Mouse (Mus musculus) neural tube, embryonic 11.5 days (tissue): ENCODE measurements around the gene Epgn. TPM values are rescaled to one million over a fixed set of nuclear protein-coding genes. Genes with fewer than 3 reads are reported as not detected.

Source experiments
- ATAC-seq: fragments of 200-750 bp; cut with Nextera tagmentation; 2 replicates; pipeline ENCODE4 v1.8.0; 2017; ENCODE audit warnings: moderate number of reproducible peaks, mild to moderate bottlenecking, moderate TSS enrichment, moderate library complexity; ENCODE audit not compliant: insufficient read depth, low FRiP score, low TSS enrichment
- DNase-seq: peaks from one replicate; pipeline ENCODE4 v3.0.0-alpha.2; 2015; ENCODE audit warnings: low spot score
- H3K27ac ChIP-seq: fragments of 300-500 bp; sonication (generic); 2 replicates; pipeline ENCODE4 v1.5.1; 2014; ENCODE audit warnings: low read depth, mild to moderate bottlenecking, low read length
- H3K27me3 ChIP-seq: fragments of 300-500 bp; sonication (generic); 2 replicates; pipeline ENCODE4 v1.6.1; 2014; ENCODE audit warnings: mild to moderate bottlenecking, low read length, mixed read lengths; ENCODE audit not compliant: control insufficient read depth, insufficient read depth
- H3K36me3 ChIP-seq: fragments of 300-500 bp; sonication (generic); 2 replicates; pipeline ENCODE4 v1.6.1; 2014; ENCODE audit warnings: mild to moderate bottlenecking, low read length, moderate library complexity, mixed read lengths; ENCODE audit not compliant: control insufficient read depth, insufficient read depth
- H3K4me1 ChIP-seq: fragments of 300-500 bp; sonication (generic); 2 replicates; pipeline ENCODE4 v1.6.1; 2014; ENCODE audit warnings: low read length, mixed read lengths; ENCODE audit not compliant: control insufficient read depth, insufficient read depth
- H3K4me2 ChIP-seq: fragments of 300-500 bp; sonication (generic); 2 replicates; pipeline ENCODE4 v1.6.1; 2014; ENCODE audit warnings: low read depth, mild to moderate bottlenecking, moderate library complexity
- H3K4me3 ChIP-seq: fragments of 300-500 bp; sonication (generic); 2 replicates; pipeline ENCODE4 v1.5.1; 2014; ENCODE audit warnings: low read depth, low read length
- H3K9ac ChIP-seq: fragments of 300-500 bp; sonication (generic); 2 replicates; pipeline ENCODE4 v1.6.1; 2014; ENCODE audit warnings: mild to moderate bottlenecking, low read length
- H3K9me3 ChIP-seq: fragments of 300-500 bp; sonication (generic); 2 replicates; pipeline ENCODE4 v1.6.1; 2016; ENCODE audit warnings: low read length; ENCODE audit not compliant: control insufficient read depth
- WGBS: fragments of 180-500 bp; shearing (Covaris S2); extraction: QIAGEN DNeasy Blood & Tissue Kit; methylation state at CpG from one replicate; pipeline ENCODE4 v1.1.7; 2014; 5-methylcytosine and 5-hydroxymethylcytosine counted together
- polyA plus RNA-seq: library from polyadenylated mRNA; unstranded; fragments of >200 nt; fragmentation: Nextera tagmentation; extraction: Ambion mirVana; gene quantifications from 2 replicates; pipeline ENCODE4 v1.2.1, GENCODE M21; 2014

The Epgn gene
- polyA plus RNA-seq, 1 experiment from 2014 or later, result 0.25 TPM

DNA sequence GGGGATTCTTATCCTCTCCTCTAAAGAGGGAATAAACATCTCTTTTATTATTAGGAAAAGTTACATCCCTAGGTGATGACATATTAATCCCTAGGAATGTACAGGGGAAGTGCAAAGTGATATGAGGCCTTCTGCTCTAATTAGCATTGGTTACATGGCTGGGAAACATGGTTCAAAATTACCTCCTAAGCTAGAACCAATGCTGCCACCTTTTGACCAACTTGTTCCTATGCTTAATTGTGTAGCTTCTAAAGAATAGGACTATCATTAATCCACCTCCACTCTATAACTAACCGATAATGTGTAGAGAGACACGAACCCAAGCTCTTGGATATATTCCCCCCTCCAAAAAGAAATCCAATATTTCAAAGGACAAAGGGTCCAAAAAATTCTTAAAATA lies 3.4 kb downstream of the Epgn start:
- H3K27me3 ChIP-seq, result no peaks in the 10 kb centered on the region
- no peaks in the 10 kb centered on the region for H3K36me3 ChIP-seq
- H3K9ac ChIP-seq, result no peak overlapping the region
- H3K9me3 ChIP-seq, result no peaks in the 10 kb centered on the region
- H3K27ac ChIP-seq, result no peak overlapping the region
- no peak overlapping the region for H3K4me2 ChIP-seq
- H3K4me1 ChIP-seq, result no peaks in the 10 kb centered on the region
- DNase-seq (no peak), ATAC-seq (no peak)
- no peak overlapping the region for H3K4me3 ChIP-seq
- WGBS, result 93% methylated on average over 2 of the region's 2 CpGs

- DNase-seq (no peak), ATAC-seq (no peak)
- no peak overlapping the region for H3K27ac ChIP-seq
- H3K36me3 ChIP-seq, result no peaks in the 10 kb centered on the region
- H3K9ac ChIP-seq, result no peak overlapping the region
- no peak overlapping the region for H3K4me3 ChIP-seq
- no peaks in the 10 kb centered on the region for H3K27me3 ChIP-seq
- no peaks in the 10 kb centered on the region for H3K4me1 ChIP-seq
- 88% methylated on average over 2 of the region's 2 CpGs for WGBS
- H3K4me2 ChIP-seq, result no peak overlapping the region
- H3K9me3 ChIP-seq, result no peaks in the 10 kb centered on the region
Measured at GRCm38 (mm10) chr5:91035341-91035740, 8.1 kb downstream of the Epgn start.

GRCm38 (mm10) chr5:91036628-91037027 lies 9.4 kb downstream of the Epgn start:
- no peak overlapping the region for H3K4me3 ChIP-seq
- H3K4me2 ChIP-seq, result no peak overlapping the region
- WGBS, result 94% methylated on average over 4 of the region's 4 CpGs
- no peaks in the 10 kb centered on the region for H3K9me3 ChIP-seq
- H3K27me3 ChIP-seq, result no peaks in the 10 kb centered on the region
- H3K27ac ChIP-seq, result no peak overlapping the region
- H3K9ac ChIP-seq, result no peak overlapping the region
- H3K4me1 ChIP-seq, result no peaks in the 10 kb centered on the region
- DNase-seq (no peak), ATAC-seq (no peak)
- no peaks in the 10 kb centered on the region for H3K36me3 ChIP-seq

- H3K4me2 ChIP-seq, result no peak overlapping the region
- no peaks in the 10 kb centered on the region for H3K36me3 ChIP-seq
- no peak overlapping the region for H3K4me3 ChIP-seq
- H3K9me3 ChIP-seq, result no peaks in the 10 kb centered on the region
- 88% methylated on average over 2 of the region's 2 CpGs for WGBS
- no peaks in the 10 kb centered on the region for H3K27me3 ChIP-seq
- H3K4me1 ChIP-seq, result no peaks in the 10 kb centered on the region
- H3K9ac ChIP-seq, result no peak overlapping the region
- ATAC-seq (no peak), DNase-seq (no peak)
- H3K27ac ChIP-seq, result no peak overlapping the region
Measured at GRCm38 (mm10) chr5:91037756-91038155, 10.5 kb downstream of the Epgn start.

DNA sequence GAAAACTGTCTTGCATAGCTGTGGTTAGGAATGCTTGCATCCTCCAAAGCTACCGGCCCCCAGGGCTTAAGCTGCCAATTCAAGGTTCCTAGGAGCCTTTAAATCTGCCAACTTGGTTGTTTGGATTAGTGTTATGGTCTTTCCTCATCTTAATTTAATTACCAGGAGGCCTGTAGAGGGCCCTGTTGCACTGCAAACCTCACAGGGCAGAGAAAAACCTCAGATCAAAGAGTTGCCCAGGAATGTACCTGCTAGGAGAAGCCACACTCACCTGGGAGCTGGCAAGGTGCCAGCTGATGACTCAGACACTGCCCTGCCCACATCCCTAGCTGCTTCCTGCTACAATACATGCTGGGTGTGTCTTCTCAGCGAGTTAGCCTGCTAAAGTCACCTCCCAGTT lies 11.3 kb downstream of the Epgn start:
- ATAC-seq (no peak), DNase-seq (no peak)
- no peaks in the 10 kb centered on the region for H3K9me3 ChIP-seq
- H3K4me1 ChIP-seq, result no peaks in the 10 kb centered on the region
- H3K27me3 ChIP-seq, result no peaks in the 10 kb centered on the region
- no peaks in the 10 kb centered on the region for H3K36me3 ChIP-seq
- H3K4me2 ChIP-seq, result no peak overlapping the region
- no peak overlapping the region for H3K9ac ChIP-seq
- 21% methylated on average over 2 of the region's 2 CpGs for WGBS
- H3K27ac ChIP-seq, result no peak overlapping the region
- H3K4me3 ChIP-seq, result no peak overlapping the region

DNA sequence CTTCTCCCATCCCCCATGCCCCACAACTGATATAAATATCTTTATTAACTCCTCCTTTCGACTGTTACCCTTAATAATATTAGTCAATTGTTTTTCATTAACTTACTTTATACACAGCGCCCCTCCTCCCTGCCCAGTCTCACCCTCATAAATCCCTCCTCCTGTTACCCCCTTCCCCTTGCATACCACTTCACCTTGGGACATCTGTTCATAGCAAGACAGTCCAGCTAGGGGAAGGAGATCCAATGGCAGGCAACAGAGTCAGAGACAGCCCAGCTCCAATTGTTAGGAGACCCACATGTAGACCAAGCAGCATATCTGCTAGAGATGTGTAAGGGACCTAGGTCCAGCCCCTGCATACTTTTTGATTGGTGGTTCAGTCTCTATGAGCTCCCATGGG lies 11.7 kb downstream of the Epgn start:
- Histone ChIP-seq H3K27me3 (no peaks in the 10 kb centered on the region), H3K4me2 (no peak overlapping the region), H3K36me3 (no peaks in the 10 kb centered on the region), H3K9ac (no peak overlapping the region), H3K9me3 (no peaks in the 10 kb centered on the region), H3K4me3 (no peak overlapping the region), H3K4me1 (no peaks in the 10 kb centered on the region), H3K27ac (no peak overlapping the region)
- no peak for ATAC-seq
- WGBS, result 80% methylated on average over 2 of the region's 2 CpGs
- no peak for DNase-seq

- Histone ChIP-seq H3K4me2 (no peak overlapping the region), H3K4me1 (no peaks in the 10 kb centered on the region), H3K36me3 (no peaks in the 10 kb centered on the region), H3K9me3 (no peaks in the 10 kb centered on the region), H3K4me3 (no peak overlapping the region), H3K27me3 (no peaks in the 10 kb centered on the region), H3K27ac (no peak overlapping the region), H3K9ac (no peak overlapping the region)
- no peak for DNase-seq
- 86% methylated on average over 6 of the region's 6 CpGs for WGBS
- no peak for ATAC-seq
Measured at GRCm38 (mm10) chr5:91047987-91048386, 20.7 kb downstream of the Epgn start.

DNA sequence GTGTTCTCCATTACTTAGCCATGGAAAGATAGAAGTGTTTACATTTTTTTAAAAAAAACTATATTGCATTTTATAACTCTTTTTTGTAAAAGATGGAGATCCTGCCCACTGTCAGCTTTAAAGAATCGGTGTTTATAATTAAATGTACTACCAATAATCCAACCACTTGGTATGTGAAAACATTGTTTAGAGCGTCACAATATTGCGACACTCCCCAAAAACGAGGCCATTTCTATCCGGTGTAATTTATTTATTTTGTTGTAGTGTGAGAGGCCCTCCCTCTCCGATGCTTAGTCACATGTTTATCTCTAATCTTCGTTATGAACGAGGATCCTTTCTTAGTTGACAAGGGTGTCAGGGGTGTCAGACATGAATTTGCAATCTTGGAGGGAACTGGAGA lies 21.1 kb downstream of the Epgn start:
- no peaks in the 10 kb centered on the region for H3K9me3 ChIP-seq
- no peaks in the 10 kb centered on the region for H3K36me3 ChIP-seq
- no peak overlapping the region for H3K9ac ChIP-seq
- H3K27ac ChIP-seq, result no peak overlapping the region
- no peak overlapping the region for H3K4me2 ChIP-seq
- H3K4me3 ChIP-seq, result no peak overlapping the region
- WGBS, result 92% methylated on average over 8 of the region's 8 CpGs
- ATAC-seq (no peak), DNase-seq (no peak)
- H3K27me3 ChIP-seq, result no peaks in the 10 kb centered on the region
- H3K4me1 ChIP-seq, result no peaks in the 10 kb centered on the region

DNA sequence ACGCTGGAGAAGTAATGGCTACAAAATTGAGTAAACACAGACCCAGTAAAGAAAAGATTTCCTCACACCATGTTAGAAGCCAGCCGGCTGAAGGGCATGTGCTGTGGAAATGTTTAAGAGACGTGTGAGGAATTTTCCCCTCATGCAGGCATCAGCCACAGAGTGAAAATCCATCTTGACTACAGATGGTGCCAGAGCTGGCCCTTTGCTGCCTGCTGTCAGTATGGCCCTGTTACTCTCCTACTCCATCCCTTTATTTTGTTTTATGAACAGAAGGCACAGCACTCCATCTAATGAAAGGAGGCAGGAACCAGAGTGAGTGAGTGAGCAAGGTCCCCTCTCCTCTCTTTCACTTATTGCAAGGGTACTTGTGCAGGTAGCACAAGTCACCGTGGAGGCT lies 45.1 kb downstream of the Epgn start:
- 69% methylated on average over 4 of the region's 4 CpGs for WGBS
- ATAC-seq (no peak), DNase-seq (no peak)
- Histone ChIP-seq H3K36me3 (no peaks in the 10 kb centered on the region), H3K27ac (no peak overlapping the region), H3K4me2 (no peak overlapping the region), H3K9me3 (no peaks in the 10 kb centered on the region), H3K4me3 (no peak overlapping the region), H3K27me3 (peaks cover 2% of the 10 kb centered on the region; the same call in 1 of the 2 replicates), H3K9ac (no peak overlapping the region), H3K4me1 (no peaks in the 10 kb centered on the region)
